Mouse (Mus musculus) MEL-GATA-1-ER (cell line): Measurements from ENCODE around the gene Tsen15.
"Not testable (repeated sequence)": the region's sequence is repeated elsewhere in the genome, so short reads cannot be mapped to it uniquely, and the experiment has no call there.

Source experiments
- DNase-seq: peaks from one replicate; pipeline ENCODE4 v3.0.0-alpha.2; 2012; ENCODE audit warnings: low read depth; ENCODE audit errors: extremely low read depth

Tsen15 gene

DNA sequence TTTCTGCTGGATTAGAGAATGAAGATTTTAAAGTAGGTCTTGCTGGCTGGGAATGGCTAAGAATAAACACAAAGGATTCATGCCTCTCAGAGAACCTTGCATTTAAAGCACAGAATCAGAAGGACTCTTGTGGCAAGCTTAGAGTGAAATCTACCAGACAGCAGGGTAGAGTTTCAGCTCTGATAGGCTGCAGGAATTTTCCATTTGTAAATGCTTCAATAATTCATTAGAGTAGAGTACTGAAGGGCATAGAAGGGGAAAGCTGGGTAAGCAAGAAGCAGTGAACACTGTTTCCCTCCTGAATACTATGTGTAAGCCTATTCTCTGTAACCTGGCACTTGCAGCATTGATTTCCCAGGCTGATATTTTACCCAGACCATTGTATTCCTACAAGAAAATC is 2.8 kb upstream of the Tsen15 start:
- no peak for DNase-seq

DNA sequence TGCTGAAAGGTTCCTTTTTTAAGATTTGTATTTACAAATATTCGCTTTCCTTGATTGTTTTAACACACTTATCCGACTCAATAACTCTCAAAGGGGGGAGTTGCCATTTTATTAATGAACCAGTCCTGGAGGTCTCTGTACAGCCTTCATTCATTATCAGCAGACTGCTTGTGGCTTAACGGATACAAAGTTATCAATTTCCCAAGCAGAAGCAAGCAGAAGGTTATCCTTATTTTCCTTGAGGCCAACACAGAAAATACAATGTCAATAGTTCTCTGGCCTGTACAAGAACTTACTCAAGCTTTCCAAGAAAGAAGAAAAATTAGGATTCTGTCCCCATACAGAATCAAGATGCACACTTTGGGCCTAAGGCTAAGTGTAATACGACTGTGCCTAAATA is 795 bp downstream of the Tsen15 start:
- DNase-seq = not testable (repeated sequence)

DNA sequence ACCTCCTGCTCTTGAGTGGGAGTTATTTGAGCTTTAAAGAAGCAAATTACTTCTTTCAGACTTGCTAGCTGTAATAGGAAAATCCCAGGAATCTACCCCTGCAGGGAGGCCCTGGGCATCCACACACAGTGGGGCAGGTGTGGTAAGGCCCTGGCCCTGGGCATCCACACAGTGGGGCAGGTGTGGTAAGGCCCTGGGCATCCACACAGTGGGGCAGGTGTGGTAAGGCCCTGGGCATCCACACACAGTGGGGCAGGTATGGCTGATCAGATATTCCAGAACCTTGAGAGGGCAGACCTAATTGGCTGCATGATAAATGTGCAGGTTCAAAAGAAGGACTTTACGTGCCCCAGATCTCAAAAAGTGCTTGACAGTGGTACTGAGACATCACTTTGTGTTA is 1.9 kb downstream of the Tsen15 start:
- DNase-seq = no peak

DNA sequence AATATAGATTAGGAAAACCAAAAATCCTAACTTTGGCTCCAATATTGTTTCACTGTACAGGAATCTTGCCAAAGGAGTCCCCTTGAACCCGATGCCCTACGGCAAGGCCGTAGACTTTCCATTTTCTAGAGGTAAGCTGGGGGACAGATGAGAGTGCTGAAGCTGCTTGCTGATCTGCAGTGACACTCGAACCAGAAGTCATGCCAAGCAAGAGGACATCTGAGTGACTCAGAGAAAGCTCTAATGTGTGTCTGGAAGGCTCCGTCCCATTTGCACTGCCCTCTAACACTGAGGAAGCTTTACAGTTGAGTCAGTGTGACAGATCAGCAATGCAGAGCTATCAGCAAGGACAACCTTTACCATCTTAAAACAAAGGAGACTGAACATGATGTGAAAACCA is 8.2 kb downstream of the Tsen15 start:
- DNase-seq = no peak

DNA sequence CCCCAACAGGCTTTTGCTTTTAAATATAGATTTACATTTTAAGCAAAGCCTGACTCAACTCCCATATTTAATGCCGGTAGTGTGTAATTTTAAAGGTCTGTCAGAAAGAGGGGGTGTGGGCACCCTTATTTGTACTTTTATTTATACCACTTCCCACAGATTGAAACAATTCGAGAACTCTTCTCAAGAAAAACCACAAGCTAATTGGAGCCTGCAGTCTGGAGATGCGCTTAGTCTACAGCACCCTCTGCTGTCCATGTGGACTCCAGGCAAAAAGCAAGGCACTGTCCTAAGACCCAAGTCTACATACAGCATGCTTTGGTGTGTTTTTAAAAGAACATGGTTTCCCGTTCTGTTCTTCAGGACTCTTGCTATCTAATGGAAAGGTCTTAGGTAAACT is 17.3 kb downstream of the Tsen15 start:
- DNase-seq = peak; percentile 19

DNA sequence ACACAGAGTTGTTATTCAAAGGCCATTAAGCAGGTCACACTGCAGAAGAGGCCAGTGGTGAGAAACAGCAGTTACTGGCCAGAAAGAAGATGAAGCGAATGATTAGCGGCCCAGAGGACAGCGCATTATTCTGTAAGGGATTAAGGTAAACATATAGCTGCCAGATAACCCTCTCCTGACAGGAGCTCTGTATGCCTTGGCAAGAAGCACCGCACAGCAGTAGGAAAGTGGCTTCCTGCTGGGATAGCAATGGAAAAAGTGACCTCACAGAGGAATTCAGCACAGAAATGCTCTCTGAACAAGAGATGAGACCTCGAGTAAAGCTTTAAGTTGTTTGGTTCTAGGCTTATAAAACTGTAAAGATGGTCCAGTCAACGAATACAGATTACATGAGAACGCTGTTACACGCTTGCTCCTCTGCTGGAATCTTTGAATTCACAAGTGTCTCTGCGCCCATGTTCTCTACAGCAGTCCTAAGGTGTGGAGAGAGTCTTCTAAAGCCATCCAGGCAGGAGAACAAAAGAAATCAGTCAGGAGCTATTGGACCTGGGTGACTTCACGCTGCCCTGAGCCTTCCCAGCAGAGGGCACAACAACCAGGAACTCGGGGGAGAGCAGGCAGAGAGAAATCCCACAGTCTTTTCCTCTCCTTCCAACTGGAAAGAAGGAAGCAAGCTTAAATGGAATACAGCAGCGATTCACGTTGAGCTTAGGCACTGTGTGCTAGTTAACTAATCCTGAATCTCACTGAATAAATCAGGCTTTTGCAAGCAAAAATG is 18.0 kb downstream of the Tsen15 start:
- no peak for DNase-seq

DNA sequence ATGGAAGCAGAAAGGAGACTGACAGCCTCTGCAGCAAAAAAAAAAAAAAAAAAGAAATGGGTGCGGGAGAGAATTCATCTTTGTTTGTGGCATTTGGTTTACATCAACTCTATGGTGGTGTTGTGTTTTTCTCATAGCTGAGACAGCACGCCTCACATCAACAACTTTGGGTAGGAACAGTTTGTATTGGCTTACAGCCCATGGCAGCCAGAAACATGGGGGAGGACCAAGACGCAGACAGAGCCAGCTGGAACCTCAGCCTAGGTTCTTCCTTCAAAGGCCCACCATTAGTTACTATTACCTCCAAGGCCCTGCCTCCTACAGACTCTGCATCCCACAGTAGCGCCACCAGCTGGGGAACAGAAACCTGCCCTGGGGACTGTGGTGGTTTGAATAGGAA is 29.8 kb downstream of the Tsen15 start:
- DNase-seq = no peak

DNA sequence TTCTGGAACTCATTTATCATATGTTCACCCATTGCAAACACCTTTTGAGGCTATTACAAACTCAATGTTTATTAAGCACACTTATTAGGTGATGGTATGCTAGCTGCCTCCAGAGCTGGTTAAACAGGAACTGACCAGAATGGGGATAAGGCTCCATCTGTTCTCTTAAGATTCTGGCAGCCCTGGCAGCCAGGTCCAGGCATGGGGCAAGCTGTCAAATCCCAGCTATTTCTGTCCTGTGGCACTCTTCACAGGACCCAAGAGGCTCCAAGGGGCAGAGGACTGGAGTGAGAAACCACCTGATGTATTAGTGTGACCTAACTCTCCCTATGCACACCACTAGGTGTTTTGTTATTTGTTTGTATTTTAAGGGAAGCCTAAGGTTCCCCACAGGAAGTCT is 38.5 kb downstream of the Tsen15 start:
- DNase-seq = no peak

DNA sequence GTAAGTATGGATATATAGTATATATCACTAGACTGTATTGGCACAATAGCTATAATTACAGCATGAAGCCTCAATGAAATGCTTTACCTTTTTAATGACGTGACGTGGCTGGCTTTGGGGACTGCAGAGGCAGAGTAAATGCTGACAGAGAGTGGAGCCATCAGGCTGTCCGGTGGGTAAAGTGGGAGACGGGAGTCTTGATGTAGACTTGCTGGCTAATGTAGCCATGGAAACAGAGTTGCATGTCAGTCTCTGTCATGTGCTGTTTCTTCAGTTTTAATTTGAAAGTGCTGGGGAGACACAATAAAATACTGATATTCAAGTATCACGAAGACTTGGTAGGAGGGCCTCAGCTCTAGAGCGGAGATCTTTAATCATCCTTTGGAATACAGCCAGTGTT is 62.5 kb downstream of the Tsen15 start:
- DNase-seq = no peak
